Mouse (Mus musculus): ENCODE measurements around the gene Fam173b.

GRCm38 (mm10) chr15:31628180-31628579 lies 26.5 kb downstream of the Fam173b start:
- TF ChIP-seq CTCF (IDR thresholded peaks at IDR 0.05; ENCODE audit: low read depth, low read length), result no peak
- TF ChIP-seq GATA1 (IDR thresholded peaks at IDR 0.05; ENCODE audit: borderline replicate concordance, low read length), result no peak

All from G1E (cell line).